Mouse (Mus musculus): ENCODE measurements around the gene Xpot.

GRCm38 (mm10) chr10:121571031-121571430, 55.1 kb downstream of the Xpot start:
- TF ChIP-seq CTCF (IDR thresholded peaks at IDR 0.05; ENCODE audit: low read depth), result no peak
- no peak for TF ChIP-seq EP300 (IDR thresholded peaks at IDR 0.05; ENCODE audit: low read depth)
